Mouse (Mus musculus) heart, adult 18-20 months (tissue): ENCODE measurements around the gene Rbp1. TPM values are rescaled to one million over a fixed set of nuclear protein-coding genes. Genes with fewer than 3 reads are reported as not detected.

ENCODE experiments used
- DNase-seq, 2 experiments: peaks; one replicate each; pipeline ENCODE4 v3.0.0; 2021 to 2022; ENCODE audit warnings: mixed read lengths in 1 of 2
- long read RNA-seq, 2 experiments: library from polyadenylated mRNA; stranded (forward); transcript quantifications; one replicate each; pipeline ENCODE4 v2.0.0; 2021
- total RNA-seq, 2 experiments: library from RNA; stranded (reverse); gene quantifications; 2 replicates each; pipeline ENCODE4 v1.2.3; 2021

Gene Rbp1
- total RNA-seq = 1 to 10 TPM; 6.7 to 7.7 TPM
- long read RNA-seq, experiment 1, transcript Rbp1-201 (4 exons, 2,652 nt) = major isoform, 13 of 24 reads
- long read RNA-seq, experiment 1, partial matches to known transcripts = 11 of 24 reads
- long read RNA-seq, experiment 1, other reads (novel, unspliced or antisense) = 0 of 24 reads
- long read RNA-seq, experiment 2, transcript Rbp1-201 (4 exons, 2,652 nt) = major isoform, 10 of 34 reads
- long read RNA-seq, experiment 2, partial matches to known transcripts = 24 of 34 reads
- long read RNA-seq, experiment 2, other reads (novel, unspliced or antisense) = 0 of 34 reads

GRCm38 (mm10) chr9:98422656-98423055 is at the start of gene Rbp1:
Gene Rbp1, plus strand, starts transcription at chr9:98422961.
- no peak for DNase-seq

DNA sequence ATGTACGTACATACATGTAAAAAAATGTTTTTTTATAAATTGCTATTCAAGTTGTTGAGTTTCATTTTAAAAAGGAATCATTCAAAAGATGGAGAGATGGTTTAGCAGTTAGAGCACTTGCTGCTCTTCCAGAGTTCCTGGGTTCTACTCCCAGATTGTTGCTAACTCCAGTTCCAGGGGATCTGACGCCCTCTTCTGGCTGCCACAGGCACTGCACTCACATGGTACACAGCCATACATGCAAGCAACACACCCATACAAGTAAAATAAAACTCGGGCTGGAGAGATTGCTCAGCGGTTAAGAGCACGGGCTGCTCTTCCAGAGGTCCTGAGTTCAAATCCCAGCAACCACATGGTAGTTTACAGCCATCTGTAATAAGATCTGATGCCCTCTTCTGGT is 49.4 kb upstream of the Rbp1 start:
- DNase-seq = no peak

GRCm38 (mm10) chr9:98374897-98375296 is 47.9 kb upstream of the Rbp1 start:
- no peak for DNase-seq

DNA sequence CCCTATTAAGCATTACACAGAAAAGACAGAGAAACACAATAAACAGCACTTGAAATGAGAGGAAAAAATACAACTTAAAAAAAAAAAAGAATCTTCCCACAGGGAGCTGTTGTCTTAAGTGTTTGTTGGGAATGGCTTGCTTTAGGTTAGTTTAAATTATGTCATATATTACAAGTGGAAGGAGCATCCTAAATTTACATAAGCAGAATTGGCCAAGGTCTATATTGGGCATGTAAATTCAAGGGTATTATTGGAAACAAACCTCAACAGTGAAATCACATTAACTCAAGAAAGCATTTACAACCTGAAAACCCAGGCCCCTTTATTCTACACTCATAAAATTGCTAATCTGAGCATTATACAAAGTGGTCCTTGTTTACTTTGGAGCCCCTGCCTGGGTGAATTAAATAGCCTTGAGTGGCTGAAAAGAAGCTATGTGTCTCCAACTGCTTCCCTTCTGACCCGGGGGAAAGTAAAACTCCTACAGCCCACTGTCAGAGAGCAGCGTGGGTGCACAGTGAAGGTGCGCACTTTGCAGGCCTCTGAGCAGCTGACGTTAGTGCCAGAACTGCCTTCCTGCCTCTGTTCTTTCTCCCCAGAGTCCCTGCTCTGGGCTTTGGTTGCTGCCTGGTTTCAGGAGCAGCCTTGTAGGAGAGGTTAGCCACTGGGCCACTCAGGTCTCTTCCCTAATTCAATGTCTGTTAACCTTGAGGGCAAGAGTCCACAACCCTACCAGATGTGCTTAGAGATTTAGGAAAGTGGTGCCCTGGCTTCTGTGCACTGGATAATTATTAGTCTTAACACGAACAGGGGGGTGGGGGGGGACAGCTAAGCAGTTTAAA is 47.2 kb upstream of the Rbp1 start:
- no peak for DNase-seq

GRCm38 (mm10) chr9:98379736-98380135 is 43.0 kb upstream of the Rbp1 start:
- no peak for DNase-seq

GRCm38 (mm10) chr9:98380593-98380992 is 42.2 kb upstream of the Rbp1 start:
- no peak for DNase-seq

DNA sequence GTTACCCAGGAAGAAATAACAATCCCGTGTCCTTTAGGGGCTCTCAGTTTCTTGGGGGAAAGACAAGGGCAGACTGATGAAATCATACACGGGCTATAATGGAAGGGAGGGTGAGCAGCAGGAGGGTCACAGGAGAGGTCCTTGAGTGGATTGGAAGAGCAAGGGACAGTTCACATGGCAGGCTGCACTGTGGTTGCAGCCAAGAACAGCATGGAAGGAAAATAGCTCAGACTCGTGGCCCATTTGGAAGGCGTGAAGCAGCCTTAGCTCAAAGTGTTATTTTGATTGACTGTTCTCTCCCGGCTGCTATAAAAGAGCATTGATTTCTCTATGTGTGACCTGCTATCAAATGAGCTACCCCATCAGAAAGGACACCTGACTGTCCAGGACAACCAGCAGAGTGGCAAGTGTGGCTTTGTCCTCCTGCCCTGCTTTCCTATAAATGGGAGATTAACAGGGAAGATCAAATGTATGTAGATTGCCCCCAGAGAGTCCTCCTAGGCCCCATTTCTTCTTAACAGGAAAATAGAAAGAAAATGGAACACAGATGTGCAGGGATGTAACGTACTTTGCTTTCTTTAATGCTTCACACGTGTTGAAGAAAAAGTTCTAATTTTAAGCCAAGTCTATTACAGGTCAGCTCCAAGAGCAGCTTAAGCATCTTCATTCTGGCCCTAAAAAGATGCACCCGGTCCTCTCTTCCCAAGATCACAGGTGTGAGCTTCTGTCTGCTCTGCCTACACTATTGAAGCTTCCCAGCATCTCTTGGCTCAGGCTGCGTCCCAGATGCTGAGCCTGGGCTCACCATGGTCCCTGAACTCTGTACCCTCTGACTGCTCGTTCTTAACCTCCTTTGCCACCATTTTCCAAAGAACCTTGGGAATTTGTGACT is 34.8 kb upstream of the Rbp1 start:
- peak; percentile 36 to 59 for DNase-seq

- no peak for DNase-seq
Measured at GRCm38 (mm10) chr9:98388633-98388965, 34.2 kb upstream of the Rbp1 start.

DNA sequence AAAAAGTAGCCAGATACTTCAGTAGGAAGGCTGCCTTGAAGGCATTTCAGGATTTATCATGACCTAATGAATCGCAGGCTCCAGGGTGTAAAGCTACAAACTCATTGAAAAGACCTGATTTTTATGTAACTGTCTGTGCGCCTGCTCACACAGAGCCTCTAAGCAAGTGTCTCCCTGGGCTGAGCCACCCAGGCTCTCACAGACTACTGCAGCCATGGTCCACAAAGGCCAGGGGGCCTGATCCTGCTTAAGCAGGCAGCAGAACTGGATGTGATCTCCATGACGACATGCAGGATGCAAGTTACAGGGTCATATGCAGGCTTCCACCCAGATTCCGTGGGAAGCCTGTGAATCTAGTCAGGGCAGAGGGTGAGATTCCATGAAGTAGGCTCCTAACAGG is 29.3 kb upstream of the Rbp1 start:
- DNase-seq = no peak

- DNase-seq = no peak
Measured at GRCm38 (mm10) chr9:98397211-98397610, 25.6 kb upstream of the Rbp1 start.

- no peak for DNase-seq
Measured at GRCm38 (mm10) chr9:98397866-98398265, 24.9 kb upstream of the Rbp1 start.

GRCm38 (mm10) chr9:98400185-98400894 is 22.4 kb upstream of the Rbp1 start:
- no peak for DNase-seq

DNA sequence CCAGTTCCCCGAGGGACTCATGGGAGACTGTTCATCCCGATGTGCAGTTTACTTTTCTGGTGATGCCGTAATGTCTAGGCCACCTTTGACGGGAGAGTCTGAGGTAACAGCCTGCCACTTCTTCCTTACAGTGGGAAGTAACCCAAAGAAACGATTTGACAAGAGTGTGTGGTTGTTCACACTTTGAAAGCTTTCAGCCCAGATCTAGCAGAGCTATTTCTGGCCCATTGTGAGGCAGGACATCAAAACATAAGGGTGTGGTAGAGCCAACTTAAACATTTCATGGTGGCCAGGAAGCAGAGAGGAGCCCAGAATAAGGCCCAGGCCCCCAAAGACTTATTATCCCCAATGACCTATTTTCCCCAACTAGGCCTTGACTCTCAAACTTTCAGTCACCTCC is 21.1 kb upstream of the Rbp1 start:
- DNase-seq = no peak

DNA sequence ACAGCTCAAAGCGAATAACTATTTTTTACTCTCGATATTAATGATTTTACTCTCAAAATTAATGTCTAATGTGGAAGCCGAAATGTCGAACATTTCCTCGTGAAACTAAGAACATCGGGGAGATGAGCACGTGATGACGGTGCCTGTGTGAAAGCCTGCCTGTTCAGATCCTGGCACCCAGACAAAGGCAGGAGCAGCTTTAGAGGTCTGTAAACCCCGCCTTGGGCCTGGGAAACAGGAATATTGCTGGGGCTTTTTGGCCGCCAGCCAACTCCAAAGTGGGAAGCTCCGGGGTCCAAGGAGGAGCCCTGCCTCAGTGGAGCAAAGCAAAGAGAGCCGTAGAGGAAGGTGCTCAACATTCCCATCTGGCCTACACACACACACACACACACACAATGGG is 15.0 kb upstream of the Rbp1 start:
- no peak for DNase-seq

DNA sequence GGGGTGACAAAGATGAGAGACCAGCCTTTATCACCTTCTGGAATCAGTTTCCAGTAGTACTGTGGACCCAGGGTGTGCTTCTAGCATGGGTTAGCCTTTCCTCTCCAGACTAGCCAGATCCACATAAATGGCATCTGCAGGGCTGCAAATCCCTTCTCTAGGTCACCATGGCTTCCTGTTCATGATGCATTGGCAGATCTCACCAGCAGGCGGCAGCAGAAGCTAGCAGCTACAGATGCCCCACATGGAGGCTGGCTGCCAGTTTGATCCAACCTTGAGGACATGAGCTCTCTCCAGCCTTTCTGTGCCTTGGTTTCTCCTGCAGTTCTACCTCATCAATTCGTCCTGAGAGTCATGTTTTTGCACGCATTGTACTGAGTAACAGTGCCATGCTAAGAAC is 13.6 kb upstream of the Rbp1 start:
- DNase-seq = peak; percentile 59 to 82

DNA sequence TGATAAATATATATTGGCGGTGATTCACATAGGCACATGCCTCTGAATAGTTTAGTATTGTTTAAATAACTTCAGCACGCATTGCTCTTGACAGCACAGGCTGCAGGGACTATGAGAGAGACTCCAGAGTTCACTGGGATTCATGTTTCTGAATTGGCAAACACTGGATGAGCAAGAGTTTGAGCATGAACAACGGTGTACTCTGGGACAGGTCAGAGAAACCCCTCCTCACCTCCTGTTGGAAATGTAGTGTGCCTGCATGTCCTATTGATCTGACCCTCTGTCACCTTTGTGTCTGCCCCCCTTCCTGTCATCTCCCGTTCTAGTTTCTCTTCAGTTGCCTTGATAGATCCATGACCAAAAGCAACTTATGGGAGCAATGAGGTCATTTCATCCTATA is 7.3 kb upstream of the Rbp1 start:
- DNase-seq = no peak

GRCm38 (mm10) chr9:98417919-98418318 is 4.8 kb upstream of the Rbp1 start:
- peak; percentile 43 to 60 for DNase-seq

- no peak for DNase-seq
Measured at GRCm38 (mm10) chr9:98418346-98418745, 4.4 kb upstream of the Rbp1 start.

DNA sequence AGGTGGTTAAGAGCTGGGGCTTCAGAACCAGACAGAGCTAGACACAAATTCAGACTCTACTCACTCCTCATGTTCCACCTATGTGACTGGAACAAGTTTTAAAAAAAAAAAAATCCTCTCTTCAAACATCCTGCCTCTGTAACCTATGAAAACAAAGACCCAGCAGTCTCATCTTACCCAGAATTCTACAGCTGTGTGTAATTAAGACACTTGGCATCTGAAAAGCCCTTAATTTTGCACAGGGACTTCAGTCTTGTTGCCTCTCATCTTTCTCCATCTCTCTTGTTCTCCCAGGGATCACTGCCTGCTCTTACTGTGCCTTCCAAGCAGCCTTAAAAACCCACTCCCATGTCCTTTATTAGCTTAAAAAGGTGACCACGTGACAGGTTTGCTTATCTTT is 2.1 kb upstream of the Rbp1 start:
- DNase-seq = no peak

DNA sequence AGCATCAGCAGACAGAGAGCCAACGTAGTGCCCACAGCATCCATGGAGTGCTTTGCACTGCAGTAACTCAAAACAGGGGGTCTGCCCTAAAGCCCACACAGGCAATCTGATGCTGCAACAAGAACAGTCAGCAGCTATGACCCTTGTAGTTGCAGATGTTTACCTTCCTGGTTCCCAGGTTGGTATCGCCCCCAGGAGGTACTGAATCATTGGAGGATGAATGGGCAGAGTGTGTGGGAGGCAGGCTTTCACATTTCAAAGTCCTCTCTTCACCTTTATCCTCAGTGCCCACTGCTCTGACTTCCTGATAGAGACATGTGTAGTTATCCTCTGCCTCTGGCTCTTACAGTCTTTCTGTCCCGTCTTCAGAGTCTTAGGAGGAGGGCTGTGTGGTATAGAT is 858 bp upstream of the Rbp1 start:
- no peak for DNase-seq

GRCm38 (mm10) chr9:98423691-98424090 is 930 bp downstream of the Rbp1 start:
- DNase-seq = no peak

DNA sequence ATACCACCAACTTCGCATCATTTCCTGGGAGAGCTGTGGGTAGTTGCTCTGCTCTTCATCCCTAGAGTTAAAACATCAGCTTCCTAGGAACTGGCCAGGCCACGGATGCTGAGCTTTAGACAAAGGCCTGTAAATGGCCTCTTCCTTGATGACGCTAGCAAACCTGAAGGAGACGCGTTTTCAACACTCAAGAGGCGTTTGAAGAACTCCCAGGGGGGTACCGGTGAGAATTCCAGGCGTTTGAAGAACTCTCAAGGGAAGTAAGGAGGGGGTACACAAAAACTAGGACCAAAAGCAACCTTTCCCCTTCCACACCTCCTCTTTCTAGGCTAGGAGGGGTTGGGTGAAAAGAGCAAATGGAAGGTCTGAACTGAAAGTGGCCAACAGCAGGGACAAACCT is 1.5 kb downstream of the Rbp1 start:
- DNase-seq = no peak
